Mouse (Mus musculus) right cerebral cortex, postnatal 14 days (tissue): ENCODE results near the gene Unc5b.
A peak's percentile ranks its signal among the peaks of the same experiment; 100 is the strongest.

Experiments
- DNase-seq: peaks from one replicate; pipeline ENCODE4 v3.0.0; 2022

The Unc5b gene

DNA sequence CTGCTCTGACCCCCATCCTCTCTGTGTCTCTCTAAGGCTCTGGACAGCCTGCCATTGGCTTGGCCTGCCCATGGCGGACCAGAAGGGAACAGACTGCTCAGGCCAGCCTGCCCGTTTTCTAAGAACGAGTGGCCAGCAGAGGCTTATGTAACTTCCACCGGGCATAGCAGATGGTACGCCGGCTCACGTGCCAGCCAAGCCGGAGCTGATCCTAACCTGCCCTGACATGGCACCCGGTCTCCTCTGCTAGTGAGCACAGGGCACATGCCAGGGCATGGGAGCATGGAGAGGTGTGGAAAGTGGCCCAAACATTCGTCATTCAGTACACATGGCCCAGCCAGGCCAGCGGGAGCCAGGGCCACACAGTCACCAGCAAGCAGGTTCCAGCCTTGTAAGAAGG, 10.8 kb downstream of the Unc5b start:
- DNase-seq, result no peak

DNA sequence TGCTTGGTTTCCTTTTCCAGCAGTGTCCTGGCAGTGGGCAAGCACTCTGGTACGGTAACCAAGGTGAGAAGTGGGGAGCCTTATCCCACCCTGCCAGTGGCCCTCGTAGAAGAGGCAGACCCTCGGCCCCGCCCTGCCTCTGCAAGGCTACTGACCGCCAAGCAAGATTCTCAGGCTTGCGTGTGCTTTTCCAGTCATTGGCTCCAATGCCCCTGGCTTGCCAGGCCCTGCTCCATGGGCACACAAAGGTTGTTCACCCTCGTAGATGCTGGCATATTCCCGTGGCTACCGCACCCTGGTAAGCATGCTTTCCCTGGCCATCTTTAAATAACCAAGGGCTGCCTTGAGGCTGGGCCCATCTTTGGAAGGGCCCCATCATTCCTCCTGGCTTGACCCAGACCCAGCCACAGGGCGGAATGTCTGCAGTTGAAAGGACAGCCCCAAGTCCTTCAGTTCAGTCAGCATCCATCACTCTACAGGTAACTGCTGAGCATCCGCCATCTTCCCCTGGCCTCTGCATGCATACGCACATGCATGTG, 11.7 kb downstream of the Unc5b start:
- no peak for DNase-seq

DNA sequence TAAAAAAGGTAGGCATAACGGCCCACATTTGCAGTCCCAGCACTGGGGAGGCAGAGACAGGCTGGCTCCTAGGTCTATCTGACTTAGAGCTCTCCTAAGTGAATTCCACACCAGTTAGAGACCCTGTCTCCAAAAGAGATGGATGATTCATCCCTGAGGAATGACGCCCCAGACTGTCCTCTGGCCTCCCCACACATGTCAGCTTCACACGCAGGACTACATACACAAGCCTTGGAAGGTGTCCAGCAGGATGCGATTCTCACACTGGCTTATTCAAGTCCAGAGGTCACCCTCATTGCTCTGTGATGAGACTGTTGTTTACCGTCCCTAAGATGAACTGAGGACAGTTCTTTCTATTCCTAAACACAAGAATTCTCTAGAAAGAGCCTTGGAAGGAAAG, 12.2 kb downstream of the Unc5b start:
- no peak for DNase-seq

DNA sequence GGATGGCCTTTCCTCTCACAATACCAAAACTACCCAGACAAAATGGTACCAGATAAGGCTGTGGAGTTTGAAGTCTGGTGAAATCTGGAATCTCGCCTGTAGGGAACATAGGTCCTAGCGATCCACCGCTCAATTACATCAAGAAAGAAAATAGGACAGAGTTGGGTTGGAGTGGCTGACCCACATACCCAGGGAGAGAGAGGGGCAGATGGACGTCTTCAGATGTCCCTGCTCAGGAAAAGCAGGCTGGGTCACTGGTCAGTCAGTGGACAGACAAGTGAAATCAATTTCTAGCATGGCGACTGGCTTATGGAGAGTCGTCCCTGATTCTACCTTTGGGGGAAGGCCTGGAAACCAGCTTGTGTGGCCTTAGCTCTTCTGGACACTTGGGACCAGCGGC, 12.7 kb downstream of the Unc5b start:
- DNase-seq, result no peak

DNA sequence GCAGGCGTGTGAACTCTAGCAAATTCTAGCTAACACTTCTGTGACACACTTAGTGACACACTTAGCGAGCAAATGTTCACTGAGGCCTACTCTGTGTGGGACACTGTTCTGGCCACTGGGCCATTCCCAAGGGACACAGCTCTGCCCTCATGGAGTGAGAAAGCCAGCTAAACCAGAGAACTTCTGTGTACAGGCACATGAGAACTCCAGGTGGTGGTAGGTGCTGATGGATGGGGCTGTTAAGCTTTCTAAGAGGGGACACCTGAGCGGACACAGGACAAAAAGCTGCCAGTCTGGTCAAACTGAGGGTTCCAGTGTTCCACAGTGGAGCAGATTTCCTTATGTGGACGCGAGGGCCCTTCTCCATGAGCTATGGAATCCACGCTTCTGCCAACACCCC, 13.5 kb downstream of the Unc5b start:
- no peak for DNase-seq

DNA sequence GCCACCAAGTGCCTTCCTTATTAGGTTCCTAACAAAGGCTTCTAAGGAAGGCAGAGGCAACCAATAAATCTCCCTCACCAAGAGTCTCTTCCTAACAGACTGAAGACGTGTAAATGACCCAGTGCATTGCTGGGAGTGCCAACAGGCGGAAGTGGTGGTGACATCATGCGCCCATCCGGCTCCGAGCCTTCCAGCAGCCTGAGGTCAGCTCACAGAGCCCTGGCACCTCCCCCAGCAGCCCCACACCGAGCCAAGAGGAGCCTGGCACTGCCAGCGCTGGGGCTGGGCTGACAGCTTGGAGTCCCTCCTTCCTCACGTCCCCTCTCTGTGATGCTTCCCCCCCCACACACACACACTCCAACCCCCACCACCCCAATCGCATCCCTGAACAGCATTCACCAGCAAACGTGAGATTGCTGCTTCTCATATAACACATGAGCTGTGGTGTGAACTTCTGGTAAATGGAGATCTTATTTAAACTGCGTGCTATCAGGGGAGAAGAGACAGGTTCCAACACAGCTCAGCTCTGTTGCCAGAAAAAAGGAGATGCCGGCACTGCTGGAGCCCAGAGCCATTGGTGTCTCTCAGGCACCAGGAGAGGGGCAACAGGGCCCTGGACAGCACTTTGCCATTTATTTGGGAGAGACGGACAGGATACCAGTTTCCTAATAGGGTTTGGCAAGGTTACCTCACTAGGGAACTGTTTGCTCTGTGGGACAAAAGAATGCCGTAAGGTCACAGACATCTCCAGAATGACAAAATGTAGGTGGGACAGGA, 14.3 kb downstream of the Unc5b start:
- DNase-seq, result peak; percentile 58

DNA sequence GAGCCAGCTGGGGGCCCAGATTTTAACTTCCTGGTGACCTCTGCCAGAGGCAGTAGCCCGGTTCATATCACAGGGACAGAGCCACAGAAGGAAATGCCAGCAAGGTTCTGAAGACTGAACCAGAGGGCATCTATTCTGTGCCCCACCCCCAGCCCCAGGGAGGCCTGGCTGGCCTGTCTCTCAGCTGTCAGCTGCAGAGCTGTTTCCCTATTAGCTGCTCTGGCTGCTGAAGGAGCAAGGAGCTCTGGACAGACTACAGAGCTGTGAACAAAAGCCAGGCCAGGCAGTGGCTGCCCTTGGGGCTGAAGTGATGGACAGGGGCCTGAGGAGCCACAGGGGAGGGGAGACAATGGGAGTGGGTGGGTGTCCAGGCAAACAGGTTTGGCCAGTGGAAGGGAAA, 15.5 kb downstream of the Unc5b start:
- DNase-seq, result no peak

DNA sequence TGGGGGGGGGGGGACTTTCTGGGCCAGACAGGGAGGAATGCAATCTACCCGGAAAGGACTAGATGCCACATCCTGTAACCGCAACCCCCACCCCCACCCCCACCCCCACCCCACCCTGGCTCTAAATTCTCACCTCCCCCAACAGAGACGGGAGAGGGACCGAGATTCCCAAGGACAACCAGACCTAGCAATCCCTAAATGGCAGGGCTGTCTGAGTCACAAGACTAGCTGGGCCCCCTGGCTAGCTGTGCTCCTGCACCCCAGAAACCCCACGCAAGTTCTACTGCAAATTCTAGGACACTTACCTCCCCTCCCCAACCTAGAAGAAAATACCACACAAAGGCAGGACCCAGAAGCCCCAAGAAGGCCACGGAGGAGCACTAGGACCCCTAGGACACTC, 16.3 kb downstream of the Unc5b start:
- no peak for DNase-seq

DNA sequence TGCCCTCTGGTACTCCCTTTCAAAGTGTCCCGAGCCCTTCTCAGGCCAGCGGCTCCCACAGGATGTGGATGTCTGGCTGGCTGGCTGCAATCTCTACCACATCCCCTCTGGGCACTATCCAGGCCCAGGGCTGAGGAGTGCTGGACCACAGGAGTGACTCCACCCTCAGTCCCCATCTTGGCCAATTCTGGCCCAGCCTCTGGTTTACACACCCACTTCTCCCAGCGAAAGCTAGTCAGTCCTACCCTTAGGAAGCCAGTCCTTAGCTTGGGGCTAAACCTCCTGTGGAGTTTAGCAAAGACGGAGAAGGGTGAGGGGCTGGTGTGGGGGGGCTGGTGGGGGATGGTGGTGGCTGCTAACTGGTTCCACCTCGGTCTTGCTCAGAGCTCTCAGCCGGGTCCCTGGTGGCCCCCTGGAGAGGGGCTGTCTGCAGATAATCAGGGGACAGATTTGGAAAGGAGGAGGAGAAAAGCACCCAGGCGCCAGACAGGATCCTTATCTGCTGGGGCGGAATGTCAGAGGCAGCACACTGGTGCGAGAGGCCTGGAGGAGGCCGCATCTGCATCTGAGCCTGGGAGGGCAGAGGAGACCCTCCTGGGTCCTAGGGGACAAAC, 16.8 kb downstream of the Unc5b start:
- DNase-seq, result no peak

DNA sequence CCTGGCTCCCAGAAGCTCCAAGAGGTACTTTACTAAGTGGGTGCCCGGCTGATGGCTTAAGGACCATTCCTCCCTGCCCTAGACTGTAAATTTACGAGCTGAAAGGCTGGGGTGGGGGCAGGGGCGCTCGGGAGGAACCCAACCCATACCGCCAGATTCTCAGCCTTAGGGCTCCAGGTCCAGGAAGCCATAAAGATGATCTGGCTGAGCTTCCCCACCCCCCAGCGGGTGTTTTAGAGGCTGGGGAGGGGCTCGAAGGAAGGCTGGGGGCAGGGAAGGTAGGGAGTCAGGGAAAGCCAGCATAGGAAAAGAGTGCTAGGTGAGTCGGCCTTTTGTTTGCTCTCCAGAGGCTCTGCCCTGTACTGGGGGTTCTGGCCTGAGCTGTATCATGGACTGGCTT, 17.8 kb downstream of the Unc5b start:
- no peak for DNase-seq

DNA sequence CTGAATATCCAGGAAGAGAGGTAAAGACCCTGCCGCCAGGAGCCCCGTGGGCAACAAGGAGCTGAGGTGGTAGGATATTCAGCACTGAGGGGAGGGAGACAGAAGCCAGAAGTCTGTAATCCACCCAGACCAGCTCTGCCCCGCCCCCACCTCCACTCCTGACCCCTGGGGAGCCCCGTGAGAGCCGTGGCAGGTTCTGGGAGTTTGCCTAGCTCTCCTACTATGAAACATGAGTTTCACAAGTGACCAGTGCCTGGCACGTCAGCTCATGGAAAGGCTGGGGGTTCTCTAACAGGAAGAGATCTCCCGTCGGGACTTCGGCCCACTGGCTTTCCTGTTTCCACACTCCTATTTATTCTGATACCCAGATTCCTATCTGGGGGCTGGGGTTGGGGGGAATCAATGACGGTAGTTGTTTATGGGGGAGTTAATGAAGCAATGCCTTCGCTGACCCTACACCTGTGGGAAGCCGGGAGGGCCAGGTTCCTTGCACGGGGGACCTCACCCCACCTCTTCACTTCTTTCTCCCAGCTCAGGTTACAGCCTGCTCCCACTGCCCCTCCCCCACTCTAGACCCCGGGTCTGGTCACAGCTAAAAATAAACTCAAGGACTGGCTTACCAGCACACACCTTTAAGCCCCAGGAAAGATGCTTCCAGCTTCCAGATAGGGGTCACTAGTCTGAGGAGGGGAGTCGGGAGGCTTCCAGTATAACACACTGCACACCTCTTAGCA, 19.4 kb downstream of the Unc5b start:
- DNase-seq, result no peak

DNA sequence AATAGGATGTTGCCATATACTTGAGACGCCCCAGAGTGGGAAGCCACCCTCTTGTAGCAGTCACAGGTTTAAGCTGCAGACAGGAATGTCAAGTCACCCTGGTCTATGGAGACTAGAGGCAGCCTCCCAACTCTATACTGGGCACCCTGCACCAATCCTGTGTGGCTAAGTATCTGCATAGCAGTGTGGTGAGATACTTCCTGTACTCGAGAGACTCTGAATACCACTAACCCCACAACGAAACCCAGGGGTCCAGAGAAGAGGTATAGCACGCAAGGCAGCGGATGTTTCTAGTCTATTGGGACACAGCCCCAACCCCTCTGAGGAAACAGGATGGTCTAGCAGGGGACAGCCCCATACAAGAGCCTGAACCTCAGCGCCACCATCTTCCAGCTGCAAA, 22.9 kb downstream of the Unc5b start:
- no peak for DNase-seq

DNA sequence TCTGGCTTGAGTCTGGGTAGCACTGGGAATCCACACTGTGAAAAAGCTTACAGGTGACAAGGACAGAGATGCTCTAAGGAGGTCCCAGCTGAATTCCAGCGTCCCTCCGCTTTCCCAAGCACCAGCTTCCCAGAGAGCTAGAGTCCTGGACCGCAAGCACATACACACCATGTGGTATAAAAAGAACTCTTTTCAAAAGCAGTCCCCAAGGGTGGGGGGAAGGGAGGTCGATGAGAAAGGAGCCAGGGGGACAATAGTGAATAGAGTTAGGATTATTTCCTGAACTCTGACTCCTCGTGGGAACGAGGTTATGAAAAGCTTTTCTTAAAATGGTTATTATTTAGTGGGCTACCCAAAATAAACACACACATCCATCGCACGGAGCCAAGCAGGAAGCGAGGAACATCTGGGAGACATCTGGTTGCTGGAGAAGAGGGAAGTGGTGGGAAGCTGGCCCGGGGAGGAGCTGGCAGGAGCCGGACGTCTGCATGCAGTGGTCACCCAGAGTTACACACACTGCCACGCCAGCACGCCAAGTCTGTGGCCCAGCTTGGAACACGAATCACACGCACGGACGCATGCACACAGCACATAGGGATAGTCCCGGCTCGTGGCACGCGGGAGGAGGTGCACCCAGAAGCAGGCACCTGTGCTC, 23.7 kb downstream of the Unc5b start:
- DNase-seq, result no peak

DNA sequence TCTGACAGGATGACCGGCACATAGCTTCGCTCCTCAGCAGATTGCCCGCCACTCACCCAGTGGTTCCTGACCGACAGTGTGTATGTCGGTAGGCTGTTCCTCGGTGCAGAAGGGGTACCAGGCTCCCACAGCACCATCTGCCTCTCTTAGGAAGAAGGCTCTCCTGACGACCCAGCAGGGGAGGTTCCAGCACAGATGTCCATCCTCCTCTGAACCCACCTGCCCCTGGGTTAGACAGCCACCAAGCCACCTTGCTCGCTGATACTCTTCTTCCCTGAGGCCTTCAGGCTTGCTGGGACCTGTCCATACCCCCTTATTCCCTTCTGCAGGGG, 25.2 kb downstream of the Unc5b start:
- DNase-seq, result no peak

DNA sequence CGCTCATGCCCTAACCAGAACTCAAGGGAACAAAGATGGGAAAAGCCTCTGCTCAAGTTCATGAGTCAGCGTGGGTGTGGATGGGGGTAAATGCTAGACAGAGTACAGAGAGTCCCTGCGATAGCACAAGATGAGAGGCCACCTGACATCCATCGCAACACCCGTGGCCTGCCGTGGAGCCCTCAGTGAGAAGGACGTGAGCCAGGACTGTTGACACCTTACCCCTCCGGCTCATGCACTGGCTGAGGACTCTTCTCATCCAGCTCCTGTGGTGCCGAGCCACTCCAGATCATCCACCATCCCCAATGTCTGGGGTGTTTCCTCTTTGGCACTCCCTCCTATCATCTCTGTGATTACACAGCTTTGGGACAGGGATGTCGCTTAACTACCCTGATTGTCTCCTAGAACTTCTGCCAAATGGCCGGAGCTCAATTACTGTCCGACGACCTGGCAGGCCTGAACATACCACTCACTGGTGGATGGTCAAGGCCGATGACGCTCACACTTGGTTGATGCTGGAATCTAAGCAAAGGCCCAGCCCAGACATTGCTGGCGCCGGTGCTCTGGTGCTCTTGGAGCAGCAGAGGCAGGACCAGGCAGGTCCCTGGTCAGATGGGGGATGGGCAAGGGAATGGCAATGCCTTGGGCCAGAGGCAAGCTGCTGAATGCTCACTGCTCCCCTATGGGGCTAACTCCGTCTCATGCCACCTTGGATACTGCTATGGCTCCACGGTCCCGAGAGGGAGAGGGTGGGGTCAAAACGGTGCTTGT, 25.8 kb downstream of the Unc5b start:
- DNase-seq, result no peak

DNA sequence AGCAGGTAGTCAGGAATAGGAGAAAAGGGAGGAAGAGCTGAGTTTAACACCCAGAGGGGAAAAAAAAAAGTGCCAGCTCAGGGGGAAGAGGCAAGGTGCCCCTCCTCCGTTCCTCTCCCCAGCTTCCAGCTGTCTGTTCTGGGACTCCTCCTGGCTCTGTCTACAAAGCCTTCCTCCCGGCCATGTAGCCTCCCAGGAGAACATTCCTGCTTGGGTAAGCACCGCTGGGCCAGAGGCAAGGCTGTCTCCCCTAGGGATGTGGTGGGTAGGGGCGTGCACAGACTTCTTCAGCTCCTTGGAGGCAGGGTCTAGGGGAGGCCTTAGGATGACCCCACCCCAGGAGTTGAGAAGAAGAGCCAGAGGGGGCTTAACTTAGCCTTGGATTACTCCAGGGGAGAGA, 26.5 kb downstream of the Unc5b start:
- DNase-seq, result no peak

DNA sequence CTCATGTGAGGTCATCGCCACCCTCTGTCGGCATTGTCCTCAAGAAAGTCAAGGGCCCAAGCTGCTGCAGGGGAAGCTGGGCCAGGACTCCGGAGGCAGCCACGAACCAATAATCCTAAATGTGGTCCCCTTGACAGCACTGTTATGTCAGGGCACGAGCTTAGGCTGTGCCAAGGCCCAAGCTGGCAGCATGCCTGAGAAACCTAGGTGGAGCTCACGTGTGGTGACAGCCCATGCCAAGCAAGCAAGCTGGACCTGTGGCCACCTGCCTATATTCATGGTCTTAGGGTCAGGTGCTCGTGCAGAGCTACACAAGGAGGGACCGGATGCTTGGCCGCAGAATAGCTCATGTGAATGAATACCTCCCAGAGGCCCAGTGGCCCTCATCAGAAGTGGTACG, 27.4 kb downstream of the Unc5b start:
- DNase-seq, result no peak

DNA sequence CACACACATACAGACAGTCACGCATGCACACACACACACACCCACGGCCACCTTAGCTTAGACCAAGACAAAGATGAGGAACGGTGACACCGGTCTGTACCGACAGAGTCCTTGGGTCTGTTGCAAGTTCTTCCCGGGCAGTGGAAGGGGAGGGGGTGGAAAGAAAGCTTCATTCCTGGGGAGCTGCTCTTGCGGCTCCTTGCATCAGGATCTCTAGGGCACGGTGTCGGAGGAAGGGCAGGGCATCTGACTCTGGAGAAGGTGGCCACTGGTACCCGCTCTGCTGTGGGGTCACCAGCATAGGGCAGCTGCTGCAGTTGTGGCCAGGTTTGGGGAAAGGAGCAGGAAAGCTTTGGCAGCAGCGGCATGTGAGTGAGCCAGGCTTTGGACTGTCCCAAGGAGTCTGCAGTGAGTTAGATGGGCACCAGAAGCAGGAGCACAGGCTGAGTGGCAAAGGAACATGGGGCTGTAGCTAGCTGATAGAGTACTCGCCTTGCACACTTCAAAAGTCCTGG, 29.4 kb downstream of the Unc5b start:
- DNase-seq, result no peak

DNA sequence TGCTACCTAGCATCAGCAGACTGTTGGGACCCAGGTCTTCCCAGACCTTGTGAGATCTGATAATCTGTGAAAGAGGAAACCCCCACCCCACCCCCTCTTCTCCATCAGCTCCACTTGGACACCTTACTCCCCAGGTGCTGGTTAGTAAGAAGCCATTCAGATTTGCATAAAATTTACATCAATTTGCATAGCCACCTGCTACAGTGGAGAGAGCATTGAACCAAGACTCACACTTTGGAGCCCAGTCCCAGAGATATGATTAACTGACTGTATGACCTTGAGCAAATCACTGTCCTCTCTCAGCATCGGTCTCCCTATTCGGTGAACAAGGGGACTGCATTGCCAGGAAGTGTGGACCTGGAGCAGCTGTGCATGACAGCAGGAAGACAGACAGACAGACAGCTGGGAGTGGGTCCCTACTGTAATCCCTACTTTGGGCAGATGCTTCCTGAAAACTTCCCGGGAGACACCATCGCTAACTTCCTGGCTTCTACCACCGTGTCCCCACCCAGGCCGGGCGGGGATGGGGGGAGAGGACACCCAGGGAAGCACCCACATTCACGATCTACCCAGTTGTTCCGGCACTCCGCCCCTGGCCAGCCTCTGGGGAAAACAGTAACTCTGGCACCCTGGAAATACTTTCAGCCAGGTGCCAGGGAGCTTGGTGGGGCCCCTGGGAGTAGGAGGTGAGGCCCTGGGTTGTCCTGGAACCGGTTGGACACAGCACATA, 30.0 kb downstream of the Unc5b start:
- DNase-seq, result no peak

DNA sequence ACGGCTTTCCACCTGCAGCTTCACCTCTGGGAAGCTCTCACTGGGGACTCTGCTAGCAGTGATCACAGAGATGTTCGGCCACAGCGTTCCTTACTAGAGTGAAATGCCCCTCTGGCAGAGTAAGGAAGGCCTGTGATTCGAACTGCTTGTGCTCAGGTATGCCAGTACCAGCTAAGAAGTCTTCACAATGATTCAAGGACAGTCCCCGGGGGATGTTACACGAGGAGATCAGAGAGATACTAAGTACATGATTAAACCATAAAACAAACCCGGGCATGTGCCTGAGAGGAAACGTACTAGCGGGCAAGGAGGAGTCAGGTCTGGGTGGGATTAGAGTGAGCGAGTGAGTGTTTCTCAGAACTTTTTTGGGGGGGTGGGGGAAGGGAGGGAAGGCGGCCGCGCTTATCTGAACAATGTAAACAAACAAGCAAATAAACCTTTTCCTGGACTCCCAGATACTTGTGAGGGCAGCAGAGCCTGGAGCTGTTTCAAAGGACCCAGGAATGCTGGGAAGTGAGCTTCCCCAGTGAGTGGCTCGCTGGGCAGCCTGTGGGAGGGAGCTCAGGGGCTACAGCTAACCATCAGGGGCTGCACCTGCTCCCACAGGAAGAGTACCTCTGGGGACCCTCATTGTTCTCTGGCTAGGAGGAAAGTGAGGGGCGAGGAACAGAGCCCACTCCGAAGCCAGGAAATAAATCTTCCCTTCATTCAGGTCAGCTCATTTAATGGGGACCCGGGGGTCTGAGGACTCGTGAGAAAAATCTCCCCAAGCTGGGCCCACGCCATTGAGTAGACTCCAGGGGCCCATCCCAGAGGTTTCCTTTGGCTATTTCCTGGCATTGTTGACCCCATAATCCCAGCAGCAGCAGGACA, 30.9 kb downstream of the Unc5b start:
- DNase-seq, result no peak
